Mouse (Mus musculus) limb, embryonic 13.5 days (tissue): ENCODE data around the gene Stra6. TPM values are rescaled to one million over a fixed set of nuclear protein-coding genes. Genes with fewer than 3 reads are reported as not detected.

Experiments used
- polyA plus RNA-seq: library from polyadenylated mRNA; unstranded; fragments of >200 nt; fragmentation: Nextera tagmentation; extraction: Ambion mirVana; gene quantifications from 2 replicates; pipeline ENCODE4 v1.2.1, GENCODE M21; 2015

Gene Stra6
- polyA plus RNA-seq, 1 experiment from 2014 or later = 29.9 TPM

Other genes starting within 250 kb of the Stra6 start
- 7.3 and 10.6 TPM in 2 replicates for gene Arid3b, start 227.0 kb upstream of the Stra6 start, polyA plus RNA-seq
- gene Ubl7, start 152.8 kb upstream of the Stra6 start, polyA plus RNA-seq = 119 and 121 TPM in 2 replicates
- gene Sema7a, start 123.7 kb upstream of the Stra6 start, polyA plus RNA-seq = 0.27 and 0.97 TPM in 2 replicates
- 0.68 and 0.81 TPM in 2 replicates for gene Cyp11a1, start 57.4 kb upstream of the Stra6 start, polyA plus RNA-seq
- 0.15 and 0.20 TPM in 2 replicates for gene Ccdc33, start 55.0 kb downstream of the Stra6 start, polyA plus RNA-seq
- 207 and 210 TPM in 2 replicates for gene Islr, start 140.5 kb downstream of the Stra6 start, polyA plus RNA-seq
- gene Islr2, start 140.5 kb downstream of the Stra6 start, polyA plus RNA-seq = 2.0 and 2.1 TPM in 2 replicates
- gene Pml, start 186.0 kb downstream of the Stra6 start, polyA plus RNA-seq = 15.3 and 18.2 TPM in 2 replicates
- 44.2 and 45.6 TPM in 2 replicates for gene Stoml1, start 189.4 kb downstream of the Stra6 start, polyA plus RNA-seq
- 51.3 and 52.2 TPM in 2 replicates for gene Loxl1, start 249.4 kb downstream of the Stra6 start, polyA plus RNA-seq